In genomic region chr11:3171931-3172330, GRCm38 (mm10) we compare ENCODE assay signal across 8 mouse cellular contexts. TPM values are rescaled to one million over a fixed set of nuclear protein-coding genes. Genes with fewer than 3 reads are reported as not detected.
A peak's percentile ranks its signal among the peaks of the same experiment; 100 is the strongest.
DNase-seq lines count a peak whose midpoint lies in the region.

No protein-coding gene starts in this region.

- DNase-seq in B cell, adult 2 months = peak; percentile 36 to 37
- peak; percentile 42 for DNase-seq in cerebellum, adult 9-10 months
- peak; percentile 57 for DNase-seq in gastrocnemius, postnatal 25 days
- peak; percentile 46 for DNase-seq in heart, postnatal 4 days
- peak; percentile 48 to 54 for DNase-seq in layer of hippocampus, adult 8-10 months (ENCODE audit: low spot score in 2 of 2)
- DNase-seq in lung, adult 18-20 months = peak; percentile 30 to 60
- peak; percentile 50 to 59 for DNase-seq in right cerebral cortex, postnatal 10 days (ENCODE audit: low spot score in 2 of 2)
- DNase-seq in thymus, postnatal 10 days (ENCODE audit: low spot score in 2 of 2) = peak; percentile 49 to 62

RNA-seq across cellular contexts. Expression of gene Sfi1, which starts 21.3 kb away (rescaled TPM):
- 10 to 100 TPM; 10.8 to 14.1 TPM for total RNA-seq in gastrocnemius, postnatal 25 days (2021)
- total RNA-seq in heart, postnatal 4 days (2021) = 10 to 100 TPM; 25.2 TPM
- 100 to 1,000 TPM in 1 of 4 experiments, 10 to 100 TPM in 3; 78.7 to 104 (median 90.0) TPM for total RNA-seq in layer of hippocampus, adult 8-10 months (2022)

RNA-seq across cellular contexts. Expression of gene Eif4enif1, which starts 30.3 kb away (rescaled TPM):
- total RNA-seq in gastrocnemius, postnatal 25 days (2021) = 10 to 100 TPM; 27.5 to 32.7 TPM
- 10 to 100 TPM; 62.0 to 64.2 TPM for total RNA-seq in heart, postnatal 4 days (2021)
- total RNA-seq in layer of hippocampus, adult 8-10 months (2022) = 10 to 100 TPM; 65.3 to 75.5 (median 69.9) TPM

Comparison
In these comparisons a context has a peak if more than half of its experiments do, and no peak if none do; other contexts are left out.
1. Peak in every context shown above with its lines: DNase-seq.